Mouse (Mus musculus): ENCODE measurements around the gene Zic4.

GRCm38 (mm10) chr9:91409771-91410170, 47.6 kb downstream of the Zic4 start:
- TF ChIP-seq CTCF (IDR thresholded peaks at IDR 0.05; ENCODE audit: insufficient read depth, low read depth, low read length) = no peak
- TF ChIP-seq POLR2A (IDR thresholded peaks at IDR 0.05; ENCODE audit: insufficient read depth, low read depth, low read length) = no peak

All from olfactory bulb, adult 2 months (tissue).